Mouse (Mus musculus) small intestine, adult 2 months (tissue): Measurements from ENCODE around the gene Cfap73. TPM values are rescaled to one million over a fixed set of nuclear protein-coding genes. Genes with fewer than 3 reads are reported as not detected.

ENCODE experiments used
- H3K27ac ChIP-seq: fragments of 200-500 bp; 2 replicates; pipeline ENCODE4 v1.5.1; 2012; ENCODE audit warnings: low read depth, low read length, control low read depth, inconsistent platforms; ENCODE audit not compliant: insufficient read depth
- H3K27me3 ChIP-seq: fragments of 200-500 bp; 2 replicates; pipeline ENCODE4 v1.6.1; 2012; ENCODE audit warnings: mild to moderate bottlenecking, moderate library complexity, low read length, inconsistent platforms; ENCODE audit not compliant: control insufficient read depth, insufficient read depth
- H3K36me3 ChIP-seq: fragments of 200-500 bp; 2 replicates; pipeline ENCODE4 v1.6.1; 2012; ENCODE audit warnings: mild to moderate bottlenecking, low read length, control low read depth, inconsistent platforms; ENCODE audit not compliant: control insufficient read depth, insufficient read depth
- H3K4me1 ChIP-seq: fragments of 200-500 bp; 2 replicates; pipeline ENCODE4 v1.6.1; 2012; ENCODE audit warnings: low read length, inconsistent platforms, mixed read lengths; ENCODE audit not compliant: control insufficient read depth, insufficient read depth, insufficient read length
- H3K4me3 ChIP-seq: fragments of 200-500 bp; 2 replicates; pipeline ENCODE4 v1.5.1; 2012; ENCODE audit warnings: low read depth, mild to moderate bottlenecking, control low read depth, inconsistent platforms, low read length, moderate library complexity
- CTCF ChIP-seq: fragments of 200-500 bp; IDR thresholded peaks from 2 replicates; pipeline ENCODE4 v1.5.1; 2012; ENCODE audit warnings: low read depth, mild to moderate bottlenecking, control low read depth, inconsistent platforms, low read length, moderate library complexity, mixed read lengths; ENCODE audit not compliant: insufficient replicate concordance, insufficient read length; ENCODE audit errors: extremely low read depth
- POLR2A ChIP-seq: fragments of 200-500 bp; IDR thresholded peaks from 2 replicates; pipeline ENCODE4 v1.6.1; 2012; ENCODE audit warnings: low read depth, mild to moderate bottlenecking, control low read depth, inconsistent platforms, low read length, moderate library complexity
- WGBS: fragments of 180-500 bp; shearing (Covaris S2); methylation state at CpG from one replicate; pipeline ENCODE4 v1.1.7; 2018; 5-methylcytosine and 5-hydroxymethylcytosine counted together
- polyA plus RNA-seq: library from polyadenylated mRNA; depleted of rRNA; stranded (reverse); fragments of >200 nt; gene quantifications from 2 replicates; pipeline ENCODE4 v1.2.3, GENCODE M21; 2012; rRNA removed

Cfap73 gene
- polyA plus RNA-seq: not detected in 2 replicates

GRCm38 (mm10) chr5:120634131-120634530 is at the start of gene Cfap73:
Cfap73 (minus strand) TSS chr5:120634235.
- Histone ChIP-seq H3K4me3 (no peak within 1 kb of the TSS), H3K27ac (no peak within 1 kb of the TSS), H3K36me3 (no peaks in the 10 kb centered on the region), H3K4me1 (no peaks in the 10 kb centered on the region; the same call in 1 of the 2 replicates), H3K27me3 (peaks cover 5% of the 10 kb centered on the region)
- 19% methylated on average over 9 of the region's 9 CpGs for WGBS
- no peak for TF ChIP-seq CTCF
- TF ChIP-seq POLR2A: no peak

DNA sequence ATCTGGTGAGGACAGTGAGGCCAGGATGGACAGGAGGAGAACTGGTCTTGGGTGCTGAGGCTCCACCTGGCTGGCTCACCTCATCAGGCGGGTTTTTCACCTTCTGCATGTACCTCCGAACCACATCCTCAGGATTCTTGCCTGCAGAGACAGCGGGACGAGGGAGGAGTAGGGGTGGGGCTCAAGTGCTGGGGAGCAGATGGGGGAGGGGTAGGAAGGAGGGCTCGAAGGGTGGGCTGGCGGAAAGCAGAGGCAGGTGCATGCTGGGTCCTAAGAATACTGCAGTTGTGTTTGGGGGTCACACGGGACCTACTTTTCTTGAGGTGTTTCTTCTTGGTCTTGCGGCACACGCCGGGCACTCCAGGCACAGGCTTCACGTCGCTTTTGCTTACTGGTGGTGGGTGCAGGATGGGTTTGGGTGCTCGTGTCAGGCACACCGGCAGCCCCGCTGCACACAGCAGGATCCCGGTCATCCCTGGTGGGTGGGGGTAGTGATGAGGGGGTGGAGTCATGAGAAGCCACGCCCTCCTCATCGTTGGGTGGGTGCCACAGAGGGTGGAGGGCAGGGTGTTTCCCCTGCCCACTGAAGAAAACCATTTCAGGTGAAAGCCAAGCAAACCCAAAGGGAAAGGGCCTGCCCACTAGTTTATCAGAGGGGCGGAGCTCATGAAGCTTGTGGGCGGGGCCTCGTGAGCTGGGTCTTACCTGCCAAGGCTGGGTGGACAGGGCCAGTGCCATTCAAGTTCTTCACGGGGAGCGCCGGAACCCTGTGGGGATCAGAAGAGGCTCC is 49.1 kb upstream of the Cfap73 start:
- Histone ChIP-seq H3K27ac (no peak overlapping the region), H3K36me3 (no peaks in the 10 kb centered on the region), H3K4me3 (no peak overlapping the region), H3K4me1 (no peaks in the 10 kb centered on the region; the same call in 1 of the 2 replicates), H3K27me3 (peaks cover 4% of the 10 kb centered on the region)
- TF ChIP-seq CTCF (no peak), POLR2A (no peak)
- 20% methylated on average over 24 of the region's 24 CpGs for WGBS

DNA sequence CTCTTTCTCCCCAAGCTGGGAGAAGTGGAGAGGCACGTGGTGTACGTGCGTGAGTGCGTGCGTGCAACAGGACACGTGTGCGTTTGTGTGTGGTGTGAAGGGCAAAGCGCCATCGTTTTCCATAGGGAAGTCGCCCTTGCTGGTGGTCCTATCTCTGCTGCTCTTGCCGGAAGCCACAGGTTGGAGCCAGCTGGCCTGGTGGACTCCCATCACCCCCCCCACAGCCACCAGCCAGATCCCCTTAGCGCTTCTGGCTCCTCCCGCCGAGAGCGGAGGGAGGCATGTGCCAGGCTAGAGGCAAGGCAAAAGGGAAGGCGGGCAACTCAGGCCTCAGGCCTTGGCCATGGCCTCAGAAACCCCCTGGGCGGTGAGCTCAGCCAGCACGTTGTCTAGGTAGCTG is 46.9 kb upstream of the Cfap73 start:
- TF ChIP-seq POLR2A (no peak), CTCF (no peak)
- 89% methylated on average over 18 of the region's 18 CpGs for WGBS
- no peak overlapping the region for H3K27ac ChIP-seq
- no peak overlapping the region for H3K4me3 ChIP-seq
- no peaks in the 10 kb centered on the region for H3K36me3 ChIP-seq
- peaks cover 4% of the 10 kb centered on the region for H3K27me3 ChIP-seq
- H3K4me1 ChIP-seq: no peaks in the 10 kb centered on the region; the same call in 1 of the 2 replicates

GRCm38 (mm10) chr5:120679676-120680555 is 45.9 kb upstream of the Cfap73 start:
- no peaks in the 10 kb centered on the region for H3K36me3 ChIP-seq
- no peak for TF ChIP-seq POLR2A
- TF ChIP-seq CTCF: no peak
- H3K4me3 ChIP-seq: no peak overlapping the region
- 10% methylated on average over 24 of the region's 24 CpGs for WGBS
- H3K27ac ChIP-seq: no peak overlapping the region
- H3K27me3 ChIP-seq: peaks cover 4% of the 10 kb centered on the region
- no peaks in the 10 kb centered on the region; the same call in 1 of the 2 replicates for H3K4me1 ChIP-seq

GRCm38 (mm10) chr5:120677516-120677915 is 43.5 kb upstream of the Cfap73 start:
- WGBS: 24% methylated on average over 2 of the region's 2 CpGs
- H3K4me1 ChIP-seq: no peaks in the 10 kb centered on the region
- no peaks in the 10 kb centered on the region for H3K36me3 ChIP-seq
- peaks cover 4% of the 10 kb centered on the region; the same call in 1 of the 2 replicates for H3K27me3 ChIP-seq
- TF ChIP-seq POLR2A (no peak), CTCF (no peak)
- no peak overlapping the region for H3K27ac ChIP-seq
- no peak overlapping the region for H3K4me3 ChIP-seq

DNA sequence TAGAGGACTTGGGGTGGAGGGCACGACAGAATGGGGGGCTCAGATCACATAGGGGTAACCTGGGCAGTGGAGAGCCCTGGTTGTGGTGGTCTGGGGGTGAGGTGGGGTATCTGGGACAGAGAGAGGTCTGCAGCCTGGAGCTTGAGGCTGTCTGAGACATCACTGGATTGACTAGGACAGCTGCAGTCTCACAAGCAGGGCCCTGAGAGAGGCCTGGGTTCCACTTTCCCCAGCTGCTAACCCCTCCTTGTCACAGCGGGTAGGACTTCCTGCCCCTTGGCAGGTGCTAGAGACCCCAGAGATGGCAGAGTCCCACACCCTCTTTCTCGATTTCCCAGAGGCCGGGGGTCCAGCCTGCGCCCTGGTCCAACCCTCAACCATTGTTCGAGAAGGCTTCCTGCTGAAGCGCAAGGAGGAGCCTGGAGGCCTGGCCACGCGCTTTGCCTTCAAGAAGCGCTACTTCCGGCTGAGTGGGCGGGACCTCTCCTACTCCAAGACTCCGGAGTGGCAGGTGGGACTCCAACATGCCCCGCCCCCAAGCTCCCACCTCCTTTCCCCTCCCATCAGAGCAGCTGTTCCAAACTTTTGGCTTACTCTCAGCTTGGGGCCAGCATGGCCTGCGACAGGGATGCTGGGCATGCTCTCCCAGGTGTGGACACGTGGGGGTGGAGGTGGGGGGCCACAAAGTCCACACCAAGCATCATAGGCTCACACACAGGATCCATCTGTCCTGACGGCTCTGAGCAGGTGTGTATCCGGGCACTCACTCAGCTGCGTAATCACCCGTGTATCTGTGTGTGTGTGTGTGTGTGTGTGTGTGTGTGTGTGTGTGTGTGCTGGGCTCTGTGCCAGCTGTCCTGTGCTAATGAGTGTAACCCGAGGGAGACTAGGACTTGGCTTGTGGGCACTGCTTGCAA is 40.5 kb upstream of the Cfap73 start:
- Histone ChIP-seq H3K27me3 (no peaks in the 10 kb centered on the region), H3K27ac (no peak overlapping the region), H3K36me3 (no peaks in the 10 kb centered on the region), H3K4me1 (no peaks in the 10 kb centered on the region), H3K4me3 (no peak overlapping the region)
- WGBS: 18% methylated on average over 21 of the region's 21 CpGs
- TF ChIP-seq CTCF (no peak), POLR2A (no peak)

GRCm38 (mm10) chr5:120673626-120674025 is 39.6 kb upstream of the Cfap73 start:
- 3% methylated on average over 12 of the region's 12 CpGs for WGBS

More at GRCm38 (mm10) chr5:120673626-120674025, 39.6 kb upstream of the Cfap73 start:
- Histone ChIP-seq H3K27me3 (no peaks in the 10 kb centered on the region), H3K4me1 (no peaks in the 10 kb centered on the region), H3K27ac (no peak overlapping the region), H3K36me3 (no peaks in the 10 kb centered on the region), H3K4me3 (no peak overlapping the region)
- TF ChIP-seq CTCF (peak; percentile 96), POLR2A (no peak)
